Mouse (Mus musculus) G1E (cell line): ENCODE measurements at regions not wholly inside any gene's neighbourhood (a gene's known extent, or its start where the extent isn't known, plus 50 kb on each side); places are given as distances from the start of the nearest gene placed in this dataset.
"Not testable (repeated sequence)": the region's sequence is repeated elsewhere in the genome, so short reads cannot be mapped to it uniquely, and the experiment has no call there.

Experiments used
- ATAC-seq: 2 replicates; pipeline ENCODE4 v1.8.0; 2016; ENCODE audit warnings: mild to moderate bottlenecking; ENCODE audit not compliant: insufficient number of reproducible peaks, poor library complexity, low FRiP score, severe bottlenecking; ENCODE audit errors: extremely low read depth
- DNase-seq: peaks from one replicate; pipeline ENCODE4 v3.0.0; 2012; ENCODE audit warnings: low spot score
- H3K27me3 ChIP-seq: 2 replicates; pipeline ENCODE4 v1.6.1; 2012; ENCODE audit warnings: mild to moderate bottlenecking, low read length, inconsistent platforms; ENCODE audit not compliant: insufficient read depth
- H3K36me3 ChIP-seq: replicated peaks from 2 replicates; pipeline ENCODE3; 2012; ENCODE audit warnings: mild to moderate bottlenecking, inconsistent platforms
- H3K4me1 ChIP-seq: 2 replicates; pipeline ENCODE4 v1.6.1; 2012; ENCODE audit warnings: low read depth, low read length, inconsistent platforms, mixed read lengths; ENCODE audit not compliant: insufficient read depth
- H3K4me3 ChIP-seq: 2 replicates; pipeline ENCODE4 v1.5.1; 2012; ENCODE audit warnings: low read depth, mild to moderate bottlenecking, inconsistent platforms, low read length, moderate library complexity, mixed read lengths
- H3K9me3 ChIP-seq: replicated peaks from 2 replicates; pipeline ENCODE4 v1.6.1; 2012; ENCODE audit warnings: inconsistent platforms
- CTCF ChIP-seq: IDR thresholded peaks from 2 replicates; pipeline ENCODE4 v1.5.1; 2012; ENCODE audit warnings: low read depth, low read length, inconsistent platforms, mixed read lengths
- GATA1 ChIP-seq: IDR thresholded peaks from 2 replicates; pipeline ENCODE4 v1.6.1; 2012; ENCODE audit warnings: borderline replicate concordance, low read length, inconsistent platforms, mixed read lengths
- GATA2 ChIP-seq: IDR thresholded peaks from 2 replicates; pipeline ENCODE4 v1.6.1; 2012; ENCODE audit warnings: low read depth, low read length, inconsistent platforms, borderline replicate concordance
- POLR2AphosphoS5 ChIP-seq: IDR thresholded peaks from 2 replicates; pipeline ENCODE4 v1.6.1; 2012; ENCODE audit warnings: low read depth, low read length, inconsistent platforms; ENCODE audit not compliant: insufficient replicate concordance
- TAL1 ChIP-seq: conservative IDR thresholded peaks from 2 replicates; pipeline ENCODE4 v1.6.1; 2012; ENCODE audit warnings: low read depth, low read length, inconsistent platforms, mixed read lengths

- no peak for ATAC-seq
- Histone ChIP-seq H3K27me3 (peaks cover 2% of the 10 kb centered on the region; the same call in 1 of the 2 replicates), H3K4me1 (no peaks in the 10 kb centered on the region), H3K36me3 (no peaks in the 10 kb centered on the region), H3K9me3 (no peaks in the 10 kb centered on the region), H3K4me3 (no peak overlapping the region)
- DNase-seq = no peak
- no peak for TF ChIP-seq TAL1
- TF ChIP-seq GATA1 = no peak
- TF ChIP-seq POLR2AphosphoS5 = no peak
- TF ChIP-seq CTCF = no peak
- no peak for TF ChIP-seq GATA2
These were observed 172.5 kb downstream of the Cd109 start for GRCm38 (mm10) chr9:78787866-78788265.

GRCm38 (mm10) chr9:78789703-78790102 is 174.4 kb downstream of the Cd109 start:
- Histone ChIP-seq H3K4me3 (no peak overlapping the region), H3K27me3 (peaks cover 2% of the 10 kb centered on the region; the same call in 1 of the 2 replicates), H3K4me1 (no peaks in the 10 kb centered on the region), H3K36me3 (no peaks in the 10 kb centered on the region), H3K9me3 (no peaks in the 10 kb centered on the region)
- TF ChIP-seq TAL1 (no peak), POLR2AphosphoS5 (no peak), CTCF (no peak), GATA2 (no peak), GATA1 (no peak)
- ATAC-seq = no peak
- DNase-seq = no peak

GRCm38 (mm10) chr9:78790155-78790554 is 174.8 kb downstream of the Cd109 start:
- H3K9me3 ChIP-seq = no peaks in the 10 kb centered on the region
- H3K4me1 ChIP-seq = no peaks in the 10 kb centered on the region
- H3K4me3 ChIP-seq = no peak overlapping the region
- H3K27me3 ChIP-seq = peaks cover 2% of the 10 kb centered on the region; the same call in 1 of the 2 replicates
- ATAC-seq = no peak
- TF ChIP-seq GATA2 (no peak), CTCF (no peak), POLR2AphosphoS5 (no peak), GATA1 (no peak), TAL1 (no peak)
- no peaks in the 10 kb centered on the region for H3K36me3 ChIP-seq
- no peak for DNase-seq

GRCm38 (mm10) chr9:78795801-78796200 is 180.5 kb downstream of the Cd109 start:
- Histone ChIP-seq H3K27me3 (no peaks in the 10 kb centered on the region), H3K4me3 (no peak overlapping the region), H3K4me1 (no peaks in the 10 kb centered on the region), H3K9me3 (no peaks in the 10 kb centered on the region), H3K36me3 (no peaks in the 10 kb centered on the region)
- no peak for TF ChIP-seq GATA2
- no peak for TF ChIP-seq CTCF
- TF ChIP-seq GATA1 = no peak
- no peak for TF ChIP-seq POLR2AphosphoS5
- no peak for TF ChIP-seq TAL1
- ATAC-seq (no peak), DNase-seq (no peak)

GRCm38 (mm10) chr9:78817221-78817620 is 201.9 kb downstream of the Cd109 start:
- no peaks in the 10 kb centered on the region for H3K9me3 ChIP-seq
- no peak for DNase-seq
- H3K4me3 ChIP-seq = no peak overlapping the region
- no peaks in the 10 kb centered on the region for H3K4me1 ChIP-seq
- ATAC-seq = no peak
- TF ChIP-seq TAL1 (no peak), GATA2 (no peak), POLR2AphosphoS5 (no peak), GATA1 (no peak), CTCF (no peak)
- no peaks in the 10 kb centered on the region for H3K27me3 ChIP-seq
- no peaks in the 10 kb centered on the region for H3K36me3 ChIP-seq

GRCm38 (mm10) chr9:78821554-78822212 is 206.3 kb downstream of the Cd109 start:
- DNase-seq, ATAC-seq, H3K36me3 ChIP-seq, H3K27me3 ChIP-seq, H3K4me1 ChIP-seq, H3K9me3 ChIP-seq: not testable (repeated sequence)
- H3K4me3 ChIP-seq = peak overlapping the region; percentile 64

- no peaks in the 10 kb centered on the region for H3K36me3 ChIP-seq
- no peaks in the 10 kb centered on the region for H3K27me3 ChIP-seq
- H3K9me3 ChIP-seq = no peaks in the 10 kb centered on the region
- DNase-seq (no peak), ATAC-seq (no peak)
- no peaks in the 10 kb centered on the region for H3K4me1 ChIP-seq
- TF ChIP-seq CTCF = no peak
- TF ChIP-seq GATA2 = no peak
- TF ChIP-seq GATA1 = no peak
- no peak for TF ChIP-seq POLR2AphosphoS5
- TF ChIP-seq TAL1 = no peak
- no peak overlapping the region for H3K4me3 ChIP-seq
These were observed 229.8 kb downstream of the Cd109 start for GRCm38 (mm10) chr9:78844969-78845683.
